Mouse (Mus musculus) left cerebral cortex, adult 9 months (tissue): ENCODE results near the gene Ccdc88c.
A peak's percentile ranks its signal among the peaks of the same experiment; 100 is the strongest.

Source experiments
- DNase-seq, 2 experiments: peaks; one replicate each; pipeline ENCODE4 v3.0.0; 2022; ENCODE audit warnings: low spot score in 2 of 2

The Ccdc88c gene

GRCm38 (mm10) chr12:100997830-100998563 is 30.9 kb downstream of the Ccdc88c start:
- no peak for DNase-seq

DNA sequence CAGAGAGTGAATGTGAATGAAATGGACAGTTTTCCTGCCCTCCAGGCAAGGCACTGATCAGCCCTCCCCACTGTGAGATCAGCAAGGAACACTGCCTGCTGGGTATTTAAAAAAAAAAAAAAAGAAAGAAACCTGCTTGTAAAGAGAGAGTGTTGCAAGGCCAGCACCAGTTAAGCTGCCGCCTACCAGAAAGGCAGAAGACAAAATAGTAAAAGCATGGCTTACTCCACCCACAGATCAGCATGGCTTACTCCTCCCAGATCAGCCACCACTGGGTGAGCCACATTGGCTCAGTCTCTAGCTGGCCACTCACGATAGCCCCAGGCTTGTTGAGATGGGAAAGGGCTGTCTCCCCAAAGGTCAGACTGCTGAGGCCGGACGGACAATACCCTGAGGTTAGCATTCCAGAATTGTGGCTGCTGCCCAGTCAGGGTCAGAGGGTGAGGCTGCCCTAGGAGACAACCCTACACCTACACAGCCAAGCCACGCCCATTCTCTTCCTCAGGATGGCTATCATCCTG is 32.4 kb downstream of the Ccdc88c start:
- DNase-seq = peak in 1 of 2 experiments; percentile 56

- DNase-seq = no peak
Observed at GRCm38 (mm10) chr12:100995607-100996377, 33.1 kb downstream of the Ccdc88c start.

- DNase-seq = no peak
Observed at GRCm38 (mm10) chr12:100994140-100995015, 34.5 kb downstream of the Ccdc88c start.

- DNase-seq = no peak
Observed at GRCm38 (mm10) chr12:100993146-100993545, 35.7 kb downstream of the Ccdc88c start.

GRCm38 (mm10) chr12:100992505-100992904 is 36.4 kb downstream of the Ccdc88c start:
- DNase-seq = no peak

- no peak for DNase-seq
Observed at GRCm38 (mm10) chr12:100991119-100991518, 37.7 kb downstream of the Ccdc88c start.

DNA sequence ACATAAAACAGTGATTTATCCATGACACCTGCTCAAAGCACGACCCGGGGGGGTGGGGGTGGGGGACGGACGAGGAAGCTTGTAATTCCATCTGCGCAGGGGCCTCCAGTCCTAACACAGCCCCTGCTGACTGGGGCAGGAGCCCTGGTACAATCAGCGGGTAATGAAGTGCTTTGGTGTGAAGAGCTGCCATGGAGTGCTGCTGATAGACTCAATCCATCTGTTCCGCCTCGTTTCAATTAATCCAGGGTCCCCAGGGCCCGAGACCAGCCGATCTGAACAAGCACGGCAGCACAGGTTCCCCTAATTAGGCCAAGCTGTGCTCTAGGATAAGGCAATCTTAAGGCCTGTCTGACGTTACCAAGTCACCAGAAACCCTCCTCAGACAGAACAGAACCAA is 38.6 kb downstream of the Ccdc88c start:
- no peak for DNase-seq

GRCm38 (mm10) chr12:100989780-100990288 is 39.0 kb downstream of the Ccdc88c start:
- no peak for DNase-seq

DNA sequence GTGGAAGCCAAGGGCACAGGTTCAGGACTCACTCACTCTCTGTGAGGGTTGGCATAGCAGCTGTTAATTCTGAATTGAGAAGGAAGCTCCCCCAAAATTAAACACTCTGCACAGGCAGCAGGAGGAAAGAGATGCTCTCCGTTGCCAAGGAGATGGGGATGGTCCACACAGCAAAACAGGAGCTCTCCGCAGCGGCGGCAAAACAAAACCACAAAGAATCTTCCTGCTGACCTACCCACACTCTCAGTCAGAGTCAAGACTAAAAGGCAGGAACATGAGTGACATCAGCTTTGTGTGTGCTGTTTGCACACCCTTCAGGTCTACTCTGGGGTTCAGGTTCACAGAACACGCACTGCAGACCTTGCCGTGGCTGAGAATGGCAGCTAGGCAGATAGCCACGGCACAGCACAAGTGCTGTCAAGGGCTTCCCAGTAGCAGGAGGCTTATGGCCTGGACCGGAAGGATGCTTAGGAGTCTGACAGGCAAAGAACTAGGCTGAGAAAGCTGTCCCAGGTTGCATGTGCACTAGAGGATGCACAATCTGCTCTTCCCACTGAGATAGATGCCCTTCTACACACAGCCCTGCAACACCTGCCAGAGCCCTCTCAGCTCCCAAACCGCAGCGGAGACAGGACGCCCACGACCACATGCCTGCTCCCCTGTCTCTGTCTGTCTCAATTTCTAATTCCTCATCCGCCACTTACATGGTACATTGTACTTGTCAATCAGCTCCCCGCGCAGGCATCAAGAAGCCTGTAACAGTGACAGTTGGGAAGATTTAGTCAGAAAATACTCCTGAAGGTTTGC is 40.3 kb downstream of the Ccdc88c start:
- peak; percentile 69 to 76 for DNase-seq

DNA sequence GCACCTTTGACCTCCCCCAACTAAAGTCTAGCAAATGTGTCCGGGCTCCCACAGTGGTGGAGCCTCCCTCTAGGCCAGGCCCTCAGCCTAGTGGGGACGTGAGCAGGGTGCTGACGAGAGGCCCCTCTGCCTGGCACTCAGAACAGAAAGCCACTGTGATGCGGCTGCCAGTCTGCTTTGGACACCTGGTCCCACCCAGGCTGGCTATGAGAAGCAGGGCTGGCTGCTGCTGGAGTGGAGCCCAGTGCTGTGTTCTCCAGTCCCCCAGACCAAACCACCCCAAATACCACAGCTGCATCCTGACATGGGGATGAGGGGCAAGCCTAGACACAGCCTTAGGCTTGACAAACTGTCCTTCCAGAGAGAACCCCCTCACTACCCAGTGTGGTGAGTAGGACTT is 42.4 kb downstream of the Ccdc88c start:
- no peak for DNase-seq

DNA sequence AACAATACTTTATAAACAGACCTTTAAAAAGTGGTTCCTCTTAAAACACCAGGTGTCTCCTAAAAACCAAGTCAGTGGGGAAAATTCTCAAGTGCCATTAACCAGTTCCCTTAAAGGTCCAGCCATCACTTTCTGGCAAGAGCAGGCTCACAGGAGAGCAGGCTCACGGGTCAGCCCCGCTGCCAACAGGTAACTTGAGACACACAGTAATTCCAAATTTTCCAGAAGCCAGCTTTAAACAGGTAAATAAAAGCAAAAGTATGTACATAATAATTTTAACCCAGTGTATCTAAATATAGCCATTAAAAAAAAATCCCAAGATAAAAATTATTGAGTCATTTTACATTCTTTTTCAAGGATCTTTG is 43.1 kb downstream of the Ccdc88c start:
- no peak for DNase-seq

GRCm38 (mm10) chr12:100985050-100985792 is 43.6 kb downstream of the Ccdc88c start:
- DNase-seq = no peak

GRCm38 (mm10) chr12:100983565-100983964 is 45.3 kb downstream of the Ccdc88c start:
- DNase-seq = no peak

DNA sequence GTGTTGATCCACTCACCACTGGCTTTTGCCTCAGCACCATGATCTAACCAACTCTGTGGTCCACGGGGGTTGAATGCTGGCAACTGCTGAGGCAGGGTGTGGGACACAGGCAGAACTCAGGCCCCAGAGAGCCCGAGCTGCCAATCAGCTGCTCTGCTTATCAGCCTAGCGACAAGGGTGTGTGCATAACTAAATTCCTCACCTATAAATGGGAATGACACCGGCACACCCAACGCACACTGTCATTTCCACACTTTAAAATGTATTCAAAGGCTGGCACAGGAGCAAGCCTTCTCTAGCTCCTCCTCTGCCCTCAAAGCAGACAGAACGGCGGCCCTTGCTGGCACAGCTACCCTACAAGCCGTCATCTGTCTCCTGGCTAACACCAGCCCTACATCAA is 46.6 kb downstream of the Ccdc88c start:
- no peak for DNase-seq

DNA sequence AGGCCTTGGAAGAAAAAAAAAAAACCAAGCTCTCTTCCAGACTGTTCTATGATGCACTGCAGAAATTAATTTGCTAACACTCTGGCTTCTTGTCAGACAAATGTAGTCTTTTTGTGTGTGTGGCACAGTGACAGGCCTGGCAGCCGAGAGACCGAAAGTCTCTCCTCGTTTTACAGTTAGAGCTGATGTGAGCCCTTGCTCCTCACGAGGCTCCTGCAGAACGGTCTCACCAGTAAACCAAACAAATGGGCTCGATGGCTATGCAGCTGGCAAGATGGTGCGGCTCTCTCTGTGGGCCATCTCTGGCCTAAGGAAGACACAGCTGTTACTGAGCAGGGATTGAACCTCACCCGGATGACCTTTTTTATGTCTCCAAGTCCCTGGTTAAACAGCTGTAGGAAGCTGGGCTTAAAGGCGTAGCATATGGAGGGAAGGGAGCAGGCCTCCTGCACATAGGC is 48.3 kb downstream of the Ccdc88c start:
- no peak for DNase-seq

DNA sequence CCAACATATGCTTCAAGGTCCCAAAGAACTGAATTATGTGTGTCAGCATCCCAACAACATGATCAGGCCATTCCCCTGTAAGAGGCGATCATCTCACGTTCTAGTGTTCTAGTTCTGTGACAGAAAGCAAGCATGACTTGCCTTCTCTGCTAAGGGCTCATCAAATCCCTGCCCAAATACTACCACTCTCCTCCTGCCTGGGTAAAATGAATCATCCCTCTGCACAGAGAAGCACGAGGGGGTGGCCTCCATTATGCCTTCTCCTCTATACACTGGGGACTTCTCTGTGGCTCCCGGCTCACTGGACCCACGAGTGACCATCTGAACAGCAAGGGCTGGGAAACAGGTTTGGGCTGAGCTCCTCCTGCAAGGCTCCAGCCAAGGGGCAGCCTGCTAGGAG is 49.2 kb downstream of the Ccdc88c start:
- DNase-seq = no peak

GRCm38 (mm10) chr12:100977958-100978725 is 50.7 kb downstream of the Ccdc88c start:
- DNase-seq = no peak

- DNase-seq = no peak
Observed at GRCm38 (mm10) chr12:100977551-100977950, 51.3 kb downstream of the Ccdc88c start.
